Mouse (Mus musculus) embryo, embryonic 10 days (tissue): ENCODE data around the gene Lsm3.
"Not testable (repeated sequence)": the region's sequence is repeated elsewhere in the genome, so short reads cannot be mapped to it uniquely, and the experiment has no call there.

Source experiments
- DNase-seq: peaks from one replicate; pipeline ENCODE4 v3.0.0-alpha.2; 2015; ENCODE audit warnings: low spot score

Gene Lsm3

DNA sequence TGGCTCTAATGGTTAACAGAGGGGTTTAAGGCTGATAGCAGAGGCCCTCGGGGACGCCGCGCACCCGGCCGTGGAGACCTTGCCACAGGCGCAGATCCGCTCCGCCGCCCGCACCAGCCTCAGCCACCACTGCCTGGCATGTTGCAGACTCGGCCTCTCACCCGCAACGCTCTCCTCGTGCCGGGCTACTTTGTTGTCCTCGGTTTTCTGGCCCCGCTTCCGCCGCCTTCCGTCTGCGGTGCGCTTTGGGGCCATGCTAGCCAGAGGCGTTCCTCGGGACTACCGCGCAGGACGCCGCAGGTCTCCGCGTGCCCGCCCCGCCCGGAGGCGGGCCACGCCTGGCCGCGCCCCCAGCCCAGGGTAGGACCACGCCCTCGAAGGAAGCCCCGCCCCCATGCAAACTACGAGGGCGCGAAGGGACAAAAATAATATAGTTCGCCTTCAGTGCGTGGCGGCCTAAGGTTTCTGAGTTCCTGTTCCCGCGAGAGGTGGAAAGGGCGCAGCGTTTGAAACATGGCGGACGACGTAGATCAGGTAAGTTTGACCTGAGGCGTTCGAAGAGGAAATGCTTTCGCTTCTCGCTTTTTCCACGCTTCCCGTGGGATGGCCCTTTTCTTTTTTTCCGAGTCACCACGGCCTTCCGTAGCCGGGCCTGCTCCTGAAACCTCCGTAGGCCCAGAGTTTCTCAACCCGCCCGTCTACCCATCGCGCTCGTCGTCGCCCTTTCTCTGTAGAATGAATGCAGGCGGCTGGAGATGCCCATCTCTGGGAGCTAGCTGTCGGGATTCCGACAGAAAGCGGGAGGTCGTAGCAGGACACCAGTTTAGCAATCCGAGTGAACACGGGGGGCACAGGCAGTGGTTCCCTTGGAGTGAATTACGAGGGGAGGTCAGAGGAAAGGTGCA is at the start of gene Lsm3, which contains the start of gene Xpc:
Gene Lsm3, plus strand, starts transcription at position 384 of the 905 bp plus-strand sequence.
Gene Xpc, minus strand, starts transcription at position 344 of the 905 bp plus-strand sequence.
- DNase-seq, result peak; percentile 97

DNA sequence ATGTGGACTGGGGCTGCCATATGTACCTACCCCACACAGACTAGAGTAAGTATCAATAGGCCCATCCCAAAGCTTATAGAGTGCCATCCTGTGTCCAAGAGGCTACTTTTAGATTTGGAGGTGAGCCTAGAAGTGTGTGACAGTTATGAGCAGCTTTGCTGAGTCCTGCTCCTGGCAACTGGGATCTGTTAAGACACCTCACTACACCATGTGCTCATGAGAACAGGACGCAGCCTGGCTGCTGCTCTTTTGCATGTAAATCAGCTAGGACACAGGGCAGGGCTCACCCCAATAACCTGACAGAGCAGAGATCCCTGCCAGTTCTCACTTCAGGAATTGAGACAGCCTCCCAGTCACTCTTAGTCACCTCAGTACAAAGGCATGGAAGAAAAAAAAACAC is 48.6 kb upstream of the Lsm3 start:
- no peak for DNase-seq

DNA sequence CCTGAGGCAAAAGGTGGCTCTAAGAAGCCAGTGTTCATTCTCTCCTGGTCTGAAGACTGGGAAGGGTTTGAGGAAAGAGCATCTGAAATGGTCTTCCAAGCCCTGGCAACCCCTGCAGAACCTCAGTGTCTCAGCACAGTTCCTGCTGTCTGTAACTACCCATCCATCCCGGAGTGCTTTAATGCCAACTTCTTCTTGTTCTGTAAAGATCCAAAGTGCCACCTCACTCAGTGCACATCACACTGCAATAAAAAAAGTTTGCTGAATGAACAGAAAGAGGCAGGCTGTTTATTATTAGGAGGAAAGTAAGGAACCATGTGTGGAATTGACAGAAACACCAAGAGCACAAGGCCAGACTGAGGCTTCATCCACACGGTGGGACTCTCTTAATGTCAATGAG is 45.0 kb upstream of the Lsm3 start:
- DNase-seq, result no peak

DNA sequence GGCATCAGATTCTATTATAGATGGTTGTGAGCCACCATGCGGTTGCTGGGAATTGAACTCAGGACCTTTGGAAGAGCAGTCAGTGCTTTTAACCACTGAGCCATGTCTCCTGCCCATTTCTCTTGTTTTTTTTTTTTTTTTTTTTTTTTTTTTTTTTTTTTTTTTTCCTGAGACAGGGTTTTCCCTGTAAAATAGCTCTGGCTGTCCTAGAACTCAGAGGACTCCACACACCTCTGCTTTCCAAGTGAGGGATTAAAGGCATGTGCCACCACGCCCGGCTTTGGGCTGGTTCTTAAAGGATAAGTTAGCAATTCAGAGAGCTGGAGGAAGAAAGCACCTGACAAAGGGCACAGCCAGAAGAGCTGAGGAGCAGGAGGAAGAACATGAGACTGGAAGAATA is 44.3 kb upstream of the Lsm3 start:
- DNase-seq, result not testable (repeated sequence)

DNA sequence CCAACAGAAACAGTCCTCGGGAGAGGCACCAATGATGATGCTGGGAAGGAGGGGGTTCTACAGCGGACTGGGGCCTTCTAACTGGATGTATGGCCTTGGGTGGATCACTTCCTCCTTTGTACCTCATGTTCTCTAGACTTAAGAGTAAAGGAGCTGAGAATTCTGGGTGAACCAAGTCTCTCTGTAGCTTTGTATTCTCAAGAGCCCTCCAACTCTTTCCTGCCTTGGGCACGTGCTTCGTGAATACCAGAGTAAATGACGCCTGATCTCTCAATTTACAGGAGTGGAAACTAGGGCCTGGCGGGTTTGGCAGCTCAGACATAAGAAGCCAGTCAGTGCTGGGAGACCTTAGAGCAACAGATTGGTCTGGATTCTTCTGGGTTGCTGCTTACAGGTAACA is 43.4 kb upstream of the Lsm3 start:
- peak; percentile 24 for DNase-seq

DNA sequence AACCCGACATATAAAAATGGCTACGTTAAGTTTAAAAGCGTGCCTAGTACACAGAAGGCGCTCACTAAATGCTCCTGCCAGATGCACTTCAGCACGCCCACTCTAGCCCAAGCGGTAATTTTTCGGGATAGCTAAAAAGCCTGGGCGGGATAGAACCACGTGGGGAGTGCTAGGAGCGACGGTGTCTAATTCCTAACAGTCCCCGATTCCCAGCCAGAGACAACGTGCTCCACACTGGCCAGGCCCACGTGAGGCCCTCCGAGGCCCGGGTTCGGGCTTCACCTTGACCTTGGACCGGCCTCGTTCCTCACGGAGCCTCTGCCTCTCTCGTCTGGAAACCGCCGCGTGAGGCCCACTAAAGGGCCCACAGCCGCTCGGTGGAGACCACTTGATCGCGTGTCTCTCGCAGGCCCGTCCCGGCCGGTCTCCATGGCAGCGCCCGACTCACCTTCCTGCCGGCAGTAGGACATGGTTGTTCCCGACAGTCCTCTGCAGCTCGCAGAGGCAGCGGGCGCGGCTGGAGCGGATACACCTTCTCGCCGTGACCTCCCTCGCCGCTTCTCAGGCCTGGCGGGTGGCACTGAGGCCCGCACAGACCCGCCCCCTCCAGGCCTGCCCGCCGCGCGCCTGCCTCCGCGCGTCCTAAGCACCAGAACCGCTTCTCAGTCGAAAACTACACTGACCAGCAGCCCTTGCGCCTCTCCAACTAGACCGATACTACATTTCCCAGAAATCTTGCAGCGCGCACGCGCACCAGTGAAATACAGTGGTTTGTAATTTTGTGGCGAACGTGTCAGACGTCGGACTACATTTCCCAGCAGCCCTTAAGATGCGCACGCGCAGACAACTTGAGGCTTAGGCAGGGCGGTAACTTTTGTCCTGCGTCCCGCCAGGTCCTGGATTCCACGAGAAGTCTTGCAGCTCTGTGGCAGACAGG is 42.6 kb upstream of the Lsm3 start, which contains the start of the genes Chchd4 and Tmem43:
Gene Chchd4, minus strand, starts transcription at position 679 of the 937 bp plus-strand sequence.
Gene Tmem43, plus strand, starts transcription at position 836 of the 937 bp plus-strand sequence.
- DNase-seq, result peak; percentile 100

DNA sequence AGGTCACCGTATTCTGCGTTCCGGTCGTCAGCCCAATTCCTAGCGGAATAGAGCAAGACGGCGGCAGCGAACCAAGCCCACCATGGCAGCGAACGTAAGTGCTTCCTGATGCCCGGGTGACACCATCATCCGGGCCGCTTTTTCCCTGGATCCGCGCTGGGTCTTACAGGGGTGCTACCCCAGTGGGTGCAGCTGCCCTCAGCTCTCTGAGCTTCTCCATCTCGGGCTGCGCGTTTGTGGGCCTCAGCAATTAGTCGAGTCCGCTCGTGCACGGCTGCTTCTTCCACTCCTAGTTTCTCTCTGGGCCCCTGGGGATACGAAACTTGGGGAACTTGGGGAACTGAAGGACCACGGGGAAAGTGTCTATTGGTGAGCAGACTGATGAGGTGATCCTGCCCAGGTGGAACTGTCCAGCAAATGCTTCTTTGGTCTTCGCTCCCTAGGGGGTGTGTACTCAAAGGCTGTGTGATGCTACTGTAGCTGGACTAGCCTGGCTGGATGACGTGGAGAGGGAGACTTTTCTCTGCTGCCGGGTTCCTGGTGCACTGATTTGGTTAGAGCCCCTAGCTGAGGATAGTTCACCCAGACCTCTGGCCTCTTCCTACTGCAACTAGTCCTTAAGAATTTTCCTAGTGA is 41.8 kb upstream of the Lsm3 start:
- peak; percentile 38 for DNase-seq

DNA sequence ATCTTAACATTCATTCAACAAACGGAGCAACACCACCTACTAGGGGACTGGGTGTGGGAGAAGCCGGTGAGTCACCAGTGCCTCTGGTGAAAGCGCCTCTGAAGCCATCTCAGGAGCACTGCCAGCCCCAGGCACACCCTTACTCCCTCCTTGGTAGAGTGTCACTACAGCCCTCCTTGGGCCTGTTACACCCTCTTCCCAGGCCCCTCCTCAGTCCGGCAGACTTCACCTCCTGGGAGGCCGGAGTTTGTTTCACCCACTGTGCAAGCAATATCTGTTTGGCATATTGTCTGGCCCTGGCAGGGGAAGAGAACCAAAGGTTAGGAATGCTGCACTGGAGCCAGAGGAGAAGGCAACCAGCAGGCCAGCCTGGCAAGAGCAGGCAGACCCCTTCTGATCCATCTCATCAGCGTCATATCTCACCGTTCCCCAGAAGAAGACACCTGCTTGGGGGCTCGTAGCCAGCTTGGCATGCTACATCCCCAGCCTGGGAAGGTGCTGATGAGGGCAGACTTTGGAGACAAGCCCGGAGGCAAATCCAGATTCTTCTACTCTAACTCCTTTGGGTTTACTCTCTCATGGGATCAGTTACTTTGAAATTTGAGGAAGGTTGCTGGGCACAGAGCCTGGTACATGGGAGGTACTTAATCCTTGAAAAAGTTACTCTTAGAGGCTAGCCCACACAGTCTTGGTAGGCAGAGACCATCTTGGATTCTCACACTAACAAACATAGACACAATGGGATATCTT is 41.1 kb upstream of the Lsm3 start:
- no peak for DNase-seq

DNA sequence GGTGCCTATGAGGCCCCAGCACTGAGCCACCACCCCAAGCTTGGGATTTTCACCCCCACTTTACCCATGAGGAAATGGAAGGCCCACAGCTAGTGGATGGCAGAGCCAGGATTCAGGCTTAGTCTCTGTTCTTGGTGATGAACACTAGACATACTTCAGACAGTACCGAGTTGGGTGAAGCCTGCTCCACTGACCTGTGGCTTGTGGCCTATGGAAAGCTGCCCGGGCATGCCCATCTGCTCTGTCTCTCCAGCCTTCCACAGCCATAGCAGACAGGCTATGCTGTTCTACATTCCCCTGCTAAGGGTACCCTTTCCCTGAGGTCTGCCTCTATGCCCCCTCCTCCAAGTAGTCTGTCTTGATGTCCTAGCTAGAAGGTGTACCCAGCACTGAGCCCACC is 39.2 kb upstream of the Lsm3 start:
- DNase-seq, result no peak

DNA sequence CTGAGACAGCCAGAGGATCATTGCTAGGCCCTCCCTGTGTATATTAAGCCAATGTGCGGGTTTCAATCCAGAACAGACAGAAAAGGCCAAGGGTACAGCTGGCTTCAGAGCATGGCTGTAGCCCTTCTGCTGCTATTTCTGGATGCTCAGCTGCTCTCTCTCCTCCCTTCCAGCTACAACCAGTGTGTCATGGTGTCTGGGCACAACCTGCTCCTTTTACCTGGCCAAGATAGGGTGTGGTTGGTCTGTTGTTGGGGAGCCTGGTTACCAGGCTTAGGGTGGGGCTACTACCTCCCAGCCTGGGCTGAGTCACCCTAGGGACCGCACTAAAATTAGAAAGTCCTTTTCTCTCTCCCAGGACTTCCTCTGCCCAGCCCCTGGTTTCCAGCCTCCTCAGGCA is 32.4 kb upstream of the Lsm3 start:
- no peak for DNase-seq

DNA sequence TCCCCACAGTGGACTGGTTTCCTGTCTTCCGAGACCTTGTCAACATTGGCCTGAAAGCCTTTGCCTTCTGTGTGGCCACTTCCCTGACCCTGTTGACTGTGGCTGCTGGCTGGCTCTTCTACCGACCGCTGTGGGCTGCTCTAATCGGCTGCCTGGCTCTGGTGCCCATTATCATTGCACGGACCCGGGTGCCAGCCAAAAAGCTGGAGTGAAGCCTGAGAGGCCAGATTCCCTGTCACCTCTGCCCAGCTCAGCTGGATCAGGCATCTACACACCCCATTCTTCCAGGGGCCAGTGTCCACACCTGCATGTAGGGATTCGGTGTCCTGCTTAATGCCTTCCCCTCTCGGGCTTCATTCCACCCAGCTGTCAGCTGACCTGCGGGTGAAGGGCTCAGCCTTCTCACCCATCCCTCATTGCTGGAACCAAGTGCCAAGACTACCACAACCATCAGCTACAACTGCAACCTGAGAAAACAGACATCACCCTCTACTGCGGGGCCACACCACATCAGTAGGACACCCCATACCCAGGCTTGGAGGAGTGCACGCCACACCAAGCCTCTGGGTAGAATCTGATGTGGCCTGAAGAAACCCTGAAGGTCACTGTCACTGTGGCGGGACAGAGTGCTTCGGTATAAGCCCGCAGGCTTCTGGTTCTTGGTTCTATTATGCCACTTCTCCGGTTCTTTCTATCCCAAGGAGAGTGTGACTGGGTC is 28.8 kb upstream of the Lsm3 start:
- no peak for DNase-seq

DNA sequence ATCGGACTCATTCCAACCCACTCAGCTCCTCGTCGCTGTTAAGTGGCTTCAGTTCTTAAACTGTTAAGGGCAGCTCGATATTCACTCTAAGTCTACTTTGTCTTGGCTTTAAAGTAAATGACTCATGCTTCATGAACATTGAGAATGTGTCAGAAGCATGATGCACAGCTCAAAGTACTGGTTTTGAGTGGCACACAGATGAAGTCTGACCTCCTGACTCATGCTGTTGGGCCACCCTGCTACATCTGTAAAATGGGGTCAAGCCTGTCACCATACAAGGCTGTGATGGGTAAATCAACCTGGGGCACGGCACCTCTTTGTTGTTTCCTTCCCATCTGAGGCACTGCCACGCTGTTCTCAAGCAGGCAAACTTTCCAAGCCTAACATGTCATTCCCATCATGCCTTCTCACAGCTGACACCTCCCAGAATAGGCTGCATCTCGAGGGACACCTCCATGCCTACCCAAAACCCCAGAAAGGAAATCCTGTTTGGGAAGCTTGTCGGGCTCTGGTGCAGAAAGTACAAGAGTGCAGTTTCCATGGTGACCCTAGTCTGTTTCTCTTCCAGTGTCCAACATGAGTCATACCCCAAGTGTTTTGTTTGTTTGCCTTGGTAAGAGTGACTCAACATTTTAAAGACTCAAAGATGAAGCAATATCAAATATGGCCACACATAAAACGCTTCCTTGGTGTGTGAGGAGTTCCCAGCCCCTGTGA is 27.1 kb upstream of the Lsm3 start:
- DNase-seq, result no peak

DNA sequence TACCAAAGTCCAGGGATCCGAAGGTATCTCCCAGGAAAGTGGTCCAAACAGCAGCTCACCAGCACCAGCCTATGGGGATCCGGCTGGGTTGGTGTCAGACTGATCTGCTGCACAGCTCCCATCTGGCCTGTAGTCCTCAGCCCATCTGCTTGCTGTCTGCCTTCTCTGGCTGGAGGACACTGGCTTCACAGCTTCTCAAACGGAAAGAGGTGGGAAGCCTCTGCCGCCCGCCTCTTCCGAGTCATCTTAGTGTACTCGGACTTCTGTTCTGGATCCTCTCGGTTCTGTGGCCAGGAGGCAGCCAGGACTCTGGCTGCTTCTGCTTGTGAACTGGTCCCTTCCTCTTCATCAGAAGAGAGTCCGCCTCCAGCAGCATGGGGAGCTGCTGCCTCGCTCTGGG is 25.9 kb upstream of the Lsm3 start:
- DNase-seq, result no peak

DNA sequence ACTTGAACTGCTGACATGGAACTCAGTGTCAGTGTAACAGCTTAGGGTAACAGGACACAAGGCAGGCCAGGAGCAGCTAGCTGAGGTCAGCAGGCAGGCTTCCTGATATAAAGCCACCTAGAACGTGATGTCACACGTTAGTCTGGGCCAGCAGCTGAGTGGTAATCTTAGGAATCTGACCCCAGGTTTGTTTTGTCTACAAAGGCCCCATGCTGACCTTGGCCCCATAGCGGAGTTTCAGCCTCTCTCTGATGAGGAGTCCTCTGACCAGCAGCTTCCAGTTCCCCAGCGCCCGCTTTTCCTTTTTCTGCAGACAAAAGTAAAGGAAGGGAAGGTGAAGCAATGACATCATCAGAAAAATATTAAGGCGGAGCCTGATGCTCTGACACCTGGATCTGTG is 24.7 kb upstream of the Lsm3 start:
- DNase-seq, result no peak

DNA sequence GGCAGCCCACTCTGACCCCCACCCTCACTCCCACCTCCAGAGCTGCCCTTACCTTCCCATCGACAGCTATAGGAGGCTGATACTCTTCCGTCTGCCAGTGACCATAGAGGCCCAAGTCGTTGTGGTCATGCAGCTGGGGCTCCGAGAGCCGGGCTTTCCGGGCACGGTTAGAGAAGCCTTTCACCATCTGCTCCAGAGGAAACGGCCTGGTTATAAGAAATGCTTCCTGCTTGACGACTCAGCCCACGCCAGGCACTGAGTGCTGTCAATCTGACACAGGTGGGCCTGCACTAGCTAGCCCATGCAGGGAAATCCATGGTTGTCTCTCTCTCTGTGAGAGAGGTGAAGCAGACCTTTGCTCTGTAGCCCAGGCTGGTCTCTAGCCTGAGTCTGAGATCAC is 22.7 kb upstream of the Lsm3 start:
- no peak for DNase-seq

DNA sequence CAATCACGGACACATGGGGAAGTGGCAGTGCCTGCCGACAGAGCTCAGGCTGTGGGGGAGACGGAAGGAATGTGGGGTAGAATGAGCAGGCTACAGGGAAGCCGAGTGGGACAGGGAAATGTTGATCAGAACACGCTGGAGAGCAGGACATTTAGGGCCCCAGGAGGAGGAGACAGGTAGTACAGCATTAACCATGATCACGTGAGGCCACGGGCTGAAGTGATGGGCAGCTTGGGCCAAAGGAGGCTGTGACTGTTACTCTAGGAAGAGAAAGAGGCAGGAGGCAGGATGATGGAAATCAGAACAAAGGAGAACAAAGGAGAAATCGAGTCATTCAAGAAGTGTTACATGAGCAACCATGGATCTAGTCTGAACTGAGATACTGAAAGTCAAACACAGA is 21.2 kb upstream of the Lsm3 start:
- DNase-seq, result no peak

DNA sequence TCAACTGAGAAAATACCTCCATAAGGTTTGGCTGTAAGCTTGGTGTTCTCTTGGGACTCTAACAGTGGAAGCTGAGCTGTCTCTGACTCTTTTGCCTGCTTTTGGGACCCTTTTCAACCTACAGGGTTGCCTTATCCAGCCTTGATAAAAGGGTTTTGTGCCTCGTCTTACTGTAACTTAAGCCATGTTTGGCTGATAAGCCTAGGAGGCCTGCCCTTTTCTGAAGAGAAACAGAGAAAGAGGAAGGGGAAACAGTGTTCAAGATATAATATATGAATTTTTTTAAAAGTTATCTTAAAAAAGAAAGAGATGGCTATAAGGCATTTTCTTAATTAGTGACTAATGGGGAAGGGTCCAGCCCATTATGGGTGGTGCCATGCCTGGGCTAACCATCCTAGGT is 12.4 kb upstream of the Lsm3 start:
- DNase-seq, result no peak

DNA sequence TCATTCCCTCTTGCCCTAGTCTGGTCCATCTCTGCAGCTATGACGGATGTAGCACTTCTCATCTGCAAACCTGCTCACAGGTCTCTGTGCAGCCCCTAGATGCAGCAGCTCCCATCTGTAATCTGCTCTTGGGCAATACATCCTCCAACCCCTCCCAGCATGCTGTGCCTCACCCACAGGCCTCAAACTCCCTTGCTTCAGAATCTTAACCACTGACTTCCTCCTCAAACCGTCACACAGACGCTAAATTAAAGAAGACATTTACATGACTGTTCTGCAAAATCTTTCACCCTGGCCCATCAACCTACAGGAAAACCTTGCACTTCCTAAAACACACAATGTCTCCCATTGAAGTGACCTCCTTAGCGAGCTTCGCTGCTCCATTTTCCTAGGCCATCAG is 9.7 kb upstream of the Lsm3 start:
- no peak for DNase-seq

DNA sequence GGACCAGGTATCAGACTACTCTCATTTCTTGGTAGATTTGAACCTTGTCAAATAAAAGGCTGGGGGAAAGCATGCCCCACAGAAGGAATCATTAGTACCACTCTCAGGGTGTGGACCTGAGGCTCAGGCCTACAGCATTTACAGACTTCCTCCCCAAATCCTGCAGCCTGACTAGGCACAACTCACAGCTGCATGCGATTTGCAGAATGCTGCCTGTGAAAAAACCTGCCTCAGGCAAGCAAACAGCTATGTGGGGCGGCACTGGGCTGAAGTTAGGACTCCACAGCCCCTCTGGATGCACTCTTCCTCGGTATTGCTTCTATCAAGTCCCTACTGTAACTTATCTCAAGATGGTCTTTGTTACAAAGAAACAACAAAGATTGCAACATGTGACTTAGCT is 7.7 kb upstream of the Lsm3 start:
- DNase-seq, result no peak

DNA sequence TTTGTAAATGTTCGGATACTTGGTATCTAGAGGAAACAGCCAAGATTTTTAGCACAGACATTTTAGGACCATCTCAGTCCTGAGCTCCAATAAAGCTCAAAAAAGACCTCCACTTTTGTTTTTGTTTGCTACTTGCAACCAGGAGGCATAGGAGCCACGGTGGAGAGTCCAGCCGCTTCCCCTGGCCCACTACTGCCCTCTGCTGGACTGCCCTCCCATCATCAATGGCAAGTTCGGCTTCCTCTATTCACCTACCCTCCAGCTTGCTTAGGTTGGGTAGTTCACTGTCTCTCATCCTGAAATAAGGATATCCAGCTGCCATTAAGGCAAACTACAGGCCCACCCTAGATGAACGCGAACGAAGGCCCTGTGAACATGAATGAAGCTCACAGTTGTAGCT is 6.4 kb upstream of the Lsm3 start:
- peak; percentile 76 for DNase-seq
